10 mouse cellular contexts compared by ENCODE assay signal in the genomic region with DNA sequence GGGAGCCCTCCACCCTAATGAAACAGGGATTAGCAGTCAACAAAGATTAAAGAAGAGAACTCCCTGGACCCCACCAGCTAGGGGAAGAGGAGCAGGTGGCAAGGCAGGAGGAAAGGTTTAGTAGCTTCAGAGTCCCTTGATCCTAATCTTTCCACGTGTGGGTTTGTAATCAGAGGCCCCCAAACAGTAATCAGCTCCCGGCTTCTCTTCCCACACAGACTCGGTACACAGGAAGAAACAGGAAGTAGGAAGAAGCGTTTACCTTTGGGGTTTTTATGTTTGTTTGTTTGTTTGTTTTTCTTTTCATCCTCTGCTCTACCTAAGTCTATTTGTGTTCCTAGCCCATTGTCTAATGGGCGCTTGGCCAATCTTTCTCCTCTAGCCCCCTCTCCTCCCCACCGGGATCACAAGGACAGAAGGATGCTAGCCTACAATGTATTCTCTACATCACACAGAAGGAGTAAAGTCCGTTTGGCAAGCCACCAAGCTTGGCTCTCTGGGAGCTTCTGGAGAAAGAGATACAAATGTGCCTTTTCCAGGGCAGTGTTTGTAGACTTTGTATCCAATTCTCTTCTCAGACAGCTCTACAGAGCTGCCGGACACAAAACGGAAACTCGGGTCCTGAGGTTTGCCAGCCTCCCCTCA.
DNase-seq lines count a peak whose midpoint lies in the region; ATAC-seq and TF ChIP-seq lines count a peak whose summit lies in the region.
"Had no signal": no experiment of that assay in that cellular context is flagged by ENCODE, and none has a peak within 500 bp of the region (broad histone marks: within the 10 kb centered on the region; RNA-seq: fewer than 3 reads in every experiment).

No protein-coding gene starts in this region.

- no peak overlapping the region for H3K4me3 ChIP-seq in heart, embryonic 10.5 days
- H3K4me3 ChIP-seq in heart, adult 2 months, result no peak overlapping the region
- no peak overlapping the region for H3K4me3 ChIP-seq in midbrain, embryonic 14.5 days (replicated peaks; ENCODE audit: low read depth, low read length)
- no peak overlapping the region for H3K4me3 ChIP-seq in midbrain, embryonic 15.5 days
- H3K4me3 ChIP-seq in small intestine, adult 2 months (ENCODE audit: low read depth, low read length), result peak overlapping the region; percentile 26
- H3K4me3 ChIP-seq: midbrain, embryonic 13.5 days had no signal

- no peak for TF ChIP-seq POLR2A in heart, adult 2 months (IDR thresholded peaks at IDR 0.05; ENCODE audit: insufficient read depth, low read depth, low read length)
- TF ChIP-seq POLR2A in small intestine, adult 2 months (IDR thresholded peaks at IDR 0.05; ENCODE audit: low read depth, low read length), result no peak

- H3K27ac ChIP-seq in heart, embryonic 10.5 days, result peak overlapping the region; percentile 84
- no peak overlapping the region for H3K27ac ChIP-seq in heart, adult 2 months
- no peak overlapping the region for H3K27ac ChIP-seq in midbrain, embryonic 14.5 days (replicated peaks; ENCODE audit: low read depth, low read length)
- H3K27ac ChIP-seq in midbrain, embryonic 15.5 days, result no peak overlapping the region
- H3K27ac ChIP-seq in small intestine, adult 2 months (ENCODE audit: insufficient read depth, low read depth, low read length), result peak overlapping the region; percentile 92

- H3K79me2 ChIP-seq in heart, adult 2 months (replicated peaks; ENCODE audit: control insufficient read depth, insufficient read depth, low read length), result no peaks in the 10 kb centered on the region

- peaks cover 19% of the 10 kb centered on the region for H3K4me1 ChIP-seq in heart, embryonic 10.5 days
- peaks cover 12% of the 10 kb centered on the region for H3K4me1 ChIP-seq in heart, adult 2 months (ENCODE audit: control insufficient read depth, insufficient read depth, low read length)
- H3K4me1 ChIP-seq in midbrain, embryonic 14.5 days (ENCODE audit: control insufficient read depth, insufficient read depth, low read length), result peaks cover 4% of the 10 kb centered on the region; the same call in 1 of the 2 replicates
- H3K4me1 ChIP-seq in midbrain, embryonic 15.5 days, result peaks cover 5% of the 10 kb centered on the region; the same call in 1 of the 2 replicates
- H3K4me1 ChIP-seq in small intestine, adult 2 months (ENCODE audit: control insufficient read depth, insufficient read depth, insufficient read length, low read length), result peaks cover 17% of the 10 kb centered on the region

- no peaks in the 10 kb centered on the region for H3K27me3 ChIP-seq in heart, embryonic 10.5 days (ENCODE audit: insufficient read depth, poor library complexity, severe bottlenecking)
- no peaks in the 10 kb centered on the region for H3K27me3 ChIP-seq in heart, adult 2 months (ENCODE audit: control insufficient read depth, insufficient read depth, low read length)
- no peaks in the 10 kb centered on the region for H3K27me3 ChIP-seq in midbrain, embryonic 14.5 days (ENCODE audit: control insufficient read depth, insufficient read depth, low read length)
- H3K27me3 ChIP-seq in midbrain, embryonic 15.5 days (replicated peaks), result no peaks in the 10 kb centered on the region; the same call in 1 of the 2 replicates
- no peaks in the 10 kb centered on the region for H3K27me3 ChIP-seq in small intestine, adult 2 months (ENCODE audit: control insufficient read depth, insufficient read depth, low read length)
- H3K27me3 ChIP-seq: midbrain, embryonic 13.5 days had no signal

- H3K9ac ChIP-seq in heart, adult 2 months (ENCODE audit: low read depth, low read length), result no peak overlapping the region
- no peak overlapping the region for H3K9ac ChIP-seq in midbrain, embryonic 14.5 days (replicated peaks; ENCODE audit: low read length)
- no peak overlapping the region for H3K9ac ChIP-seq in midbrain, embryonic 15.5 days
- H3K9ac ChIP-seq: midbrain, embryonic 13.5 days had no signal

- no peak for ATAC-seq in midbrain, embryonic 14.5 days (ENCODE audit: low FRiP score, low TSS enrichment)
- ATAC-seq in midbrain, embryonic 15.5 days (replicated peaks), result no peak

- intact Hi-C loops in heart, adult 2 months (cut with DNase I), result no loop called here

- no peaks in the 10 kb centered on the region for H3K36me3 ChIP-seq in heart, embryonic 10.5 days
- no peaks in the 10 kb centered on the region for H3K36me3 ChIP-seq in heart, adult 2 months (ENCODE audit: control insufficient read depth, insufficient read depth, low read length)
- no peaks in the 10 kb centered on the region for H3K36me3 ChIP-seq in midbrain, embryonic 14.5 days (ENCODE audit: control insufficient read depth, insufficient read depth, low read length)
- H3K36me3 ChIP-seq in midbrain, embryonic 15.5 days (replicated peaks), result no peaks in the 10 kb centered on the region
- H3K36me3 ChIP-seq in small intestine, adult 2 months (ENCODE audit: control insufficient read depth, insufficient read depth, low read length), result no peaks in the 10 kb centered on the region
- H3K36me3 ChIP-seq: midbrain, embryonic 13.5 days had no signal

- DNase-seq in heart, embryonic 10.5 days (ENCODE audit: low spot score), result no peak
- no peak for DNase-seq in heart, adult 2 months
- DNase-seq in midbrain, embryonic 14.5 days, result peak; percentile 47
- DNase-seq in kidney, adult 18-20 months, result peak; percentile 82
- DNase-seq in spleen, postnatal 36 days (ENCODE audit: low spot score in 2 of 2), result no peak
- no peak for DNase-seq in urinary bladder, postnatal 36 days (ENCODE audit: low spot score in 2 of 2)
- DNase-seq: adrenal gland, adult 2 months had no signal

- WGBS in heart, embryonic 10.5 days, result 62% methylated on average over 10 of the region's 10 CpGs
- WGBS in heart, adult 2 months, result 47% methylated on average over 10 of the region's 10 CpGs
- 68% methylated on average over 10 of the region's 10 CpGs for WGBS in midbrain, embryonic 14.5 days
- 69% methylated on average over 10 of the region's 10 CpGs for WGBS in midbrain, embryonic 15.5 days
- WGBS in small intestine, adult 2 months, result 14% methylated on average over 10 of the region's 10 CpGs

- H3K9me3 ChIP-seq in heart, embryonic 10.5 days, result no peaks in the 10 kb centered on the region
- no peaks in the 10 kb centered on the region for H3K9me3 ChIP-seq in midbrain, embryonic 14.5 days (ENCODE audit: control insufficient read depth, low read length)
- no peaks in the 10 kb centered on the region for H3K9me3 ChIP-seq in midbrain, embryonic 15.5 days
- H3K9me3 ChIP-seq: midbrain, embryonic 13.5 days had no signal

- no peak for TF ChIP-seq EP300 in heart, adult 2 months (IDR thresholded peaks at IDR 0.05; ENCODE audit: insufficient read depth, low read depth, low read length)

- no peak overlapping the region for H3K4me2 ChIP-seq in midbrain, embryonic 14.5 days (ENCODE audit: low read length)
- H3K4me2 ChIP-seq in midbrain, embryonic 15.5 days, result no peak overlapping the region
- H3K4me2 ChIP-seq: midbrain, embryonic 13.5 days had no signal

- no peak for TF ChIP-seq CTCF in heart, adult 2 months (IDR thresholded peaks at IDR 0.05)
- no peak for TF ChIP-seq CTCF in small intestine, adult 2 months (IDR thresholded peaks at IDR 0.05; ENCODE audit: extremely low read depth, insufficient read length, insufficient replicate concordance, low read depth, low read length)

Comparison
In these comparisons a context has a peak if more than half of its experiments do, and no peak if none do; other contexts are left out.
1. H3K27ac ChIP-seq: peak in heart, embryonic 10.5 days (single experiment) and small intestine, adult 2 months (single experiment); none in heart, adult 2 months (single experiment), midbrain, embryonic 14.5 days (single experiment) and midbrain, embryonic 15.5 days (single experiment).
2. DNase-seq: peak in midbrain, embryonic 14.5 days (single experiment) and kidney, adult 18-20 months (single experiment); none in heart, embryonic 10.5 days (single experiment), heart, adult 2 months (0 of 2), spleen, postnatal 36 days (0 of 2) and urinary bladder, postnatal 36 days (0 of 2).